Mouse (Mus musculus): ENCODE results near the gene Taf6. TPM values are rescaled to one million over a fixed set of nuclear protein-coding genes. Genes with fewer than 3 reads are reported as not detected.
A peak's percentile ranks its signal among the peaks of the same experiment; 100 is the strongest.

Gene Taf6
- polyA plus RNA-seq, 1 experiment from 2014 or later: 115 TPM

MicroRNAs encoded within 50 kb of the gene (microRNA counts, 519-probe panel; counts per million panel counts)
- 5,488 counts per million, percentile 94 among the panel's probes with 10 or more counts for microRNA mmu-miR-106b
- microRNA mmu-miR-25: 6,496 counts per million, percentile 98 among the panel's probes with 10 or more counts
- microRNA mmu-miR-93: 5,507 counts per million, percentile 94 among the panel's probes with 10 or more counts

Small RNAs within 50 kb of the gene (microRNA-seq; reads per million reads assigned to microRNA genes)
- gene Mir106b (15,644 reads per million, percentile 96 among the genes with 10 or more reads in this experiment), gene Mir25 (769 reads per million, percentile 76 among the genes with 10 or more reads in this experiment), gene Mir93 (25,373 reads per million, percentile 98 among the genes with 10 or more reads in this experiment)

Other genes starting within 250 kb of the Taf6 start
- 0.04 TPM in 1 of 2 replicates, not detected in the other for gene Gjc3, start 224.4 kb downstream of the Taf6 start, polyA plus RNA-seq (2015; fragmentation: Nextera tagmentation; extraction: Ambion mirVana)
- not detected in 2 replicates for gene Azgp1, start 205.9 kb downstream of the Taf6 start, polyA plus RNA-seq (2015; fragmentation: Nextera tagmentation; extraction: Ambion mirVana)
- not detected in 2 replicates for gene Smok3a, start 166.2 kb downstream of the Taf6 start, polyA plus RNA-seq (2015; fragmentation: Nextera tagmentation; extraction: Ambion mirVana)
- gene Smok3b, start 166.0 kb downstream of the Taf6 start, polyA plus RNA-seq (2015; fragmentation: Nextera tagmentation; extraction: Ambion mirVana): not detected in 2 replicates
- not detected in 2 replicates for gene Smok3c, start 134.3 kb downstream of the Taf6 start, polyA plus RNA-seq (2015; fragmentation: Nextera tagmentation; extraction: Ambion mirVana)
- 24.7 and 27.5 TPM in 2 replicates for gene Zkscan1, start 102.4 kb downstream of the Taf6 start, polyA plus RNA-seq (2015; fragmentation: Nextera tagmentation; extraction: Ambion mirVana)
- 111 and 123 TPM in 2 replicates for gene Zscan21, start 70.5 kb downstream of the Taf6 start, polyA plus RNA-seq (2015; fragmentation: Nextera tagmentation; extraction: Ambion mirVana)
- 46.1 and 49.5 TPM in 2 replicates for gene Zfp113, start 31.7 kb downstream of the Taf6 start, polyA plus RNA-seq (2015; fragmentation: Nextera tagmentation; extraction: Ambion mirVana)
- gene Cops6, start 26.4 kb downstream of the Taf6 start, polyA plus RNA-seq (2015; fragmentation: Nextera tagmentation; extraction: Ambion mirVana): 308 and 315 TPM in 2 replicates
- 29.2 and 29.7 TPM in 2 replicates for gene Ap4m1, start 15.4 kb downstream of the Taf6 start, polyA plus RNA-seq (2015; fragmentation: Nextera tagmentation; extraction: Ambion mirVana)
- gene Mcm7, start 15.0 kb downstream of the Taf6 start, polyA plus RNA-seq (2015; fragmentation: Nextera tagmentation; extraction: Ambion mirVana): 258 and 276 TPM in 2 replicates
- 48.1 and 48.2 TPM in 2 replicates for gene Cnpy4, start within 50 bp of the Taf6 start, polyA plus RNA-seq (2015; fragmentation: Nextera tagmentation; extraction: Ambion mirVana)
- 10.8 and 12.2 TPM in 2 replicates for gene Mblac1, start 6.9 kb upstream of the Taf6 start, polyA plus RNA-seq (2015; fragmentation: Nextera tagmentation; extraction: Ambion mirVana)
- not detected in 2 replicates for gene Nxpe5, start 38.4 kb upstream of the Taf6 start, polyA plus RNA-seq (2015; fragmentation: Nextera tagmentation; extraction: Ambion mirVana)
- gene Lamtor4, start 68.0 kb upstream of the Taf6 start, polyA plus RNA-seq (2015; fragmentation: Nextera tagmentation; extraction: Ambion mirVana): 67.4 TPM in 2 replicates
- gene BC037034, start 76.6 kb upstream of the Taf6 start, polyA plus RNA-seq (2015; fragmentation: Nextera tagmentation; extraction: Ambion mirVana): 9.1 and 10.0 TPM in 2 replicates
- 1.6 and 2.8 TPM in 2 replicates for gene Gal3st4, start 85.4 kb upstream of the Taf6 start, polyA plus RNA-seq (2015; fragmentation: Nextera tagmentation; extraction: Ambion mirVana)
- gene Gm43720, start 92.5 kb upstream of the Taf6 start, polyA plus RNA-seq (2015; fragmentation: Nextera tagmentation; extraction: Ambion mirVana): 0.09 and 0.18 TPM in 2 replicates
- gene Gpc2, start 92.6 kb upstream of the Taf6 start, polyA plus RNA-seq (2015; fragmentation: Nextera tagmentation; extraction: Ambion mirVana): 137 and 160 TPM in 2 replicates
- 2.4 and 2.9 TPM in 2 replicates for gene Stag3, start 92.8 kb upstream of the Taf6 start, polyA plus RNA-seq (2015; fragmentation: Nextera tagmentation; extraction: Ambion mirVana)
- not detected in 2 replicates for gene Pvrig, start 154.5 kb upstream of the Taf6 start, polyA plus RNA-seq (2015; fragmentation: Nextera tagmentation; extraction: Ambion mirVana)